Mouse (Mus musculus): ENCODE measurements around the gene Atxn1l.

- no peak for TF ChIP-seq CTCF (IDR thresholded peaks at IDR 0.05; ENCODE audit: borderline replicate concordance, insufficient read depth, low read depth, low read length)
- no peak for TF ChIP-seq POLR2A (IDR thresholded peaks at IDR 0.05; ENCODE audit: borderline replicate concordance, insufficient read depth, low read length)
Observed at GRCm38 (mm10) chr8:109764031-109764430, 26.5 kb upstream of the Atxn1l start.

Data from cerebellum, adult 2 months (tissue).